Mouse (Mus musculus) midbrain, embryonic 14.5 days (tissue): ENCODE measurements at regions not wholly inside any gene's neighbourhood (a gene's known extent, or its start where the extent isn't known, plus 50 kb on each side); places are given as distances from the start of the nearest gene placed in this dataset.

ENCODE experiments used
- ATAC-seq: fragments of 200-750 bp; cut with Nextera tagmentation; 2 replicates; pipeline ENCODE4 v1.8.0; 2017; ENCODE audit warnings: moderate number of reproducible peaks, moderate library complexity; ENCODE audit not compliant: low FRiP score, low TSS enrichment
- DNase-seq: peaks from one replicate; pipeline ENCODE4 v3.0.0-alpha.2; 2015
- H3K27ac ChIP-seq: fragments of 300-500 bp; sonication (generic); replicated peaks from 2 replicates; pipeline ENCODE4 v1.5.1; 2014; ENCODE audit warnings: mild to moderate bottlenecking, low read depth, low read length, moderate library complexity
- H3K27me3 ChIP-seq: fragments of 300-500 bp; sonication (generic); 2 replicates; pipeline ENCODE4 v1.6.1; 2014; ENCODE audit warnings: low read length, control low read depth, mixed read lengths; ENCODE audit not compliant: control insufficient read depth, insufficient read depth
- H3K36me3 ChIP-seq: fragments of 300-500 bp; sonication (generic); 2 replicates; pipeline ENCODE4 v1.6.1; 2014; ENCODE audit warnings: low read length, control low read depth; ENCODE audit not compliant: control insufficient read depth, insufficient read depth
- H3K4me1 ChIP-seq: fragments of 300-500 bp; sonication (generic); 2 replicates; pipeline ENCODE4 v1.6.1; 2014; ENCODE audit warnings: mild to moderate bottlenecking, antibody characterized with exemption, low read length, control low read depth; ENCODE audit not compliant: control insufficient read depth, insufficient read depth
- H3K4me2 ChIP-seq: fragments of 300-500 bp; sonication (generic); 2 replicates; pipeline ENCODE4 v1.6.1; 2014; ENCODE audit warnings: mild to moderate bottlenecking, low read length, moderate library complexity
- H3K4me3 ChIP-seq: fragments of 300-500 bp; sonication (generic); replicated peaks from 2 replicates; pipeline ENCODE4 v1.5.1; 2014; ENCODE audit warnings: low read depth, low read length
- H3K9ac ChIP-seq: fragments of 300-500 bp; sonication (generic); replicated peaks from 2 replicates; pipeline ENCODE4 v1.6.1; 2014; ENCODE audit warnings: mild to moderate bottlenecking, low read length, moderate library complexity
- H3K9me3 ChIP-seq: fragments of 300-500 bp; sonication (generic); 2 replicates; pipeline ENCODE4 v1.6.1; 2016; ENCODE audit warnings: low read length, control low read depth, mixed read lengths; ENCODE audit not compliant: control insufficient read depth
- WGBS: fragments of 180-500 bp; shearing (Covaris S2); extraction: QIAGEN DNeasy Blood & Tissue Kit; methylation state at CpG from one replicate; pipeline ENCODE4 v1.1.7; 2014; 5-methylcytosine and 5-hydroxymethylcytosine counted together

DNA sequence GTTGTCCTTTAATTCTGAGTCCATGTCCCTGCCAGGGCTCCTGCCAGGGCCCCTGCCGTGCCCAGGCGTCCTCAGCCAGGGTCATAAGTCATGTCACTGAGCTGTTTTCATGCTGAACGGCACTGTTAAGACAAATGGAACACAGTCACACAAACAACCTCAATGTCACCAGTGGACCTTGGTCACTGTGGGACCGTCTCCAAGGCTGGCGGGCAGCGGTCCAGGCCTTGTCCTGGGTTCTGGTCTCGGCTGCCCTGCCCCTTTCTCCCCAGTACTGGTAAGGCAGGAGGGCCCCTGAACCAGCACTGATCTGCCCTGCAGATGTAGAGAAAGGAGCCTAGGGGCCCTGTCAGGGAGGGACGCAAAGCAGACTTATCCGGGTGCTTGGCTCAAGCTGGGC, 79.3 kb upstream of the Ptpn1 start:
- DNase-seq: no peak
- H3K27ac ChIP-seq: no peak overlapping the region
- no peak overlapping the region for H3K4me3 ChIP-seq
- H3K4me2 ChIP-seq: no peak overlapping the region
- no peaks in the 10 kb centered on the region for H3K9me3 ChIP-seq
- no peaks in the 10 kb centered on the region for H3K4me1 ChIP-seq
- no peak overlapping the region for H3K9ac ChIP-seq
- 85% methylated on average over 9 of the region's 9 CpGs for WGBS
- no peak for ATAC-seq
- H3K27me3 ChIP-seq: no peaks in the 10 kb centered on the region
- H3K36me3 ChIP-seq: no peaks in the 10 kb centered on the region

DNA sequence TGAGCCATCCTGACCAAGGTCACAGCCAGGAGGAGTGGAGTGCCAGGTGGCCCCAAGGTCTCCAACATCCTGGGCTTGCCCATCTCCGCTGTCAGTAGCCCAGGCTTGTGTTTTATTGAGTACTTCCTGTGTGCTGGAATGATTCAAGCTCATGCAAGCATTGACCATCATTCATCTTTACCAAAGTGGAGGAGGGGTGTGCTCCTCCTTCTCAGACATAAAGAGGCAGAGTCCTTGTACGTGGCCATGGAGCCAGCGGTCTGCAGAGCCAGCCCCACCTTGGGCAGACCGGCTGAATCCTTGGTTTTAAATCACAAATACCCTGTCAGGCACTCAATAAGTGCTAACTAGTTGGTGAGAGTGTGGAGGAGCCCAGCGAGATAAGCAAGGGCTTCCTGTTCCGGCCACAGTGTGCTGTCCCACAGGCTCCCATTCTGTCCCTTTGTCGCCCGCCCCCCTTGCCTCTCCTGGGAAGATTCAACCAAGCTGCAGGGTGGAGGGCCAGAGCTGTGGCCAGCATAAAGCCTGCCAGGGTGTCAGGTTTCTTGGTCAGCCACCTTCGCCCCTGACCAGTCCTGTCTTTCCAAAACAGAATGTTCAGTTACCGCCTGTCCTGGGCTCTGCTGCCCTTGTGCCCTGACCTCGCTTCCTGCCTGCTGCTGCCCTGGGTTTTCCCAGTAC, 80.5 kb upstream of the Ptpn1 start:
- H3K27ac ChIP-seq: no peak overlapping the region
- H3K9ac ChIP-seq: no peak overlapping the region
- H3K4me1 ChIP-seq: no peaks in the 10 kb centered on the region
- no peaks in the 10 kb centered on the region for H3K9me3 ChIP-seq
- ATAC-seq (no peak), DNase-seq (no peak)
- H3K4me3 ChIP-seq: no peak overlapping the region
- no peaks in the 10 kb centered on the region for H3K36me3 ChIP-seq
- H3K27me3 ChIP-seq: no peaks in the 10 kb centered on the region
- 30% methylated on average over 11 of the region's 11 CpGs for WGBS
- no peak overlapping the region for H3K4me2 ChIP-seq

DNA sequence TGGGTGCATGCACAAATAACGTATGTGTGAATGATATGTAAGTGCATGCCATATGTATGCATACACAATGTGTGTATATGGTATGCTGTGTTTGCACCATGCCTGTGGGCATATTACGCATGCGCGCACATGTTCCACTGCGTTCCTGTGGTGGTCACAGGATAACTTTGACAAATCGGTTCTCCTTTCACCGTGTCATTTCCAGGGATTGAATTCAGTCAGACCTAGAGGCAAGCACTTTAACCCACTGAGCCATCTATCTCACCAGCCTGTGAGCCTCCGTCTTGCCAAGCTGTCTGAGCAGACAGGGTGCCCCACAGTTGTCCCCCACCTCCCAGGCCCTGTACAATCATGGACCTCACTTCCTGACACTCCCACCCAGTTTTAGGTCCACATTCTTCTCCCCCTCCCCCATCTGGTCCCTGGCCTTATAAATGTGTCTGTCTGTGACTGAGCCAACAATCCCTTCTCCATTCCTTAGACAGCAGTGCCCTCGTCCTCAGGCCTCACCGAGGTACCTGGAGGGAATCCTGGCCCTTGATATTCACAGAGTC, 81.8 kb upstream of the Ptpn1 start:
- ATAC-seq (no peak), DNase-seq (no peak)
- WGBS: 85% methylated on average over 10 of the region's 10 CpGs
- no peak overlapping the region for H3K27ac ChIP-seq
- no peaks in the 10 kb centered on the region for H3K9me3 ChIP-seq
- no peaks in the 10 kb centered on the region for H3K4me1 ChIP-seq
- no peaks in the 10 kb centered on the region for H3K27me3 ChIP-seq
- H3K9ac ChIP-seq: no peak overlapping the region
- H3K4me3 ChIP-seq: no peak overlapping the region
- no peaks in the 10 kb centered on the region for H3K36me3 ChIP-seq
- no peak overlapping the region for H3K4me2 ChIP-seq

GRCm38 (mm10) chr2:167848468-167849440, 83.1 kb upstream of the Ptpn1 start:
- Histone ChIP-seq H3K36me3 (no peaks in the 10 kb centered on the region), H3K9me3 (no peaks in the 10 kb centered on the region), H3K4me2 (no peak overlapping the region), H3K27me3 (no peaks in the 10 kb centered on the region), H3K4me3 (no peak overlapping the region), H3K4me1 (no peaks in the 10 kb centered on the region), H3K27ac (no peak overlapping the region), H3K9ac (no peak overlapping the region)
- 78% methylated on average over 7 of the region's 7 CpGs for WGBS
- ATAC-seq (no peak), DNase-seq (no peak)

GRCm38 (mm10) chr2:167847281-167848077, 84.4 kb upstream of the Ptpn1 start:
- H3K9ac ChIP-seq: no peak overlapping the region
- no peak overlapping the region for H3K4me3 ChIP-seq
- no peaks in the 10 kb centered on the region for H3K9me3 ChIP-seq
- 77% methylated on average over 12 of the region's 12 CpGs for WGBS
- no peak for DNase-seq
- H3K36me3 ChIP-seq: no peaks in the 10 kb centered on the region
- no peaks in the 10 kb centered on the region for H3K27me3 ChIP-seq
- no peak overlapping the region for H3K4me2 ChIP-seq
- no peak overlapping the region for H3K27ac ChIP-seq
- H3K4me1 ChIP-seq: no peaks in the 10 kb centered on the region
- no peak for ATAC-seq

DNA sequence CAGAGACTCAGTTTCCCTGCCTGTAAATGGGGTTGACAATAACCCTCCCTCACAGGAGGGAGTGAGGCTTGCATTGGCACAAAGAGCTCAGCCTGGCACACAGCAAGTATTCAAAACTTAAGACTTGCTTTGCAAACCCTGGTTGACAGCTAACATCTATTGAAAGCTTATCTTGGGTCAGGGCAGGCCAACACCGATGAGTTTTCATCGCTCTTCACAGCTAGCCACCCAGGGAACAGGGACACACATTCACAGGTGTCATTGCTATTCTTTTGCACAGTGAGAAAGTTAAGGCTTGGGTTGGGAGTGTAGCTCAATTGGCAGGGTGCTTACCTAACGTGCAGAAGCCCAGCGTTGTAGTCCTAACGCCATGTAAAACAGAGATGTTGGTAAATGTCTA, 86.5 kb upstream of the Ptpn1 start:
- Histone ChIP-seq H3K27me3 (no peaks in the 10 kb centered on the region), H3K36me3 (no peaks in the 10 kb centered on the region), H3K4me2 (no peak overlapping the region), H3K4me3 (no peak overlapping the region), H3K27ac (no peak overlapping the region), H3K9me3 (no peaks in the 10 kb centered on the region), H3K9ac (no peak overlapping the region), H3K4me1 (no peaks in the 10 kb centered on the region)
- no peak for DNase-seq
- no peak for ATAC-seq
- WGBS: 88% methylated on average over 5 of the region's 5 CpGs

DNA sequence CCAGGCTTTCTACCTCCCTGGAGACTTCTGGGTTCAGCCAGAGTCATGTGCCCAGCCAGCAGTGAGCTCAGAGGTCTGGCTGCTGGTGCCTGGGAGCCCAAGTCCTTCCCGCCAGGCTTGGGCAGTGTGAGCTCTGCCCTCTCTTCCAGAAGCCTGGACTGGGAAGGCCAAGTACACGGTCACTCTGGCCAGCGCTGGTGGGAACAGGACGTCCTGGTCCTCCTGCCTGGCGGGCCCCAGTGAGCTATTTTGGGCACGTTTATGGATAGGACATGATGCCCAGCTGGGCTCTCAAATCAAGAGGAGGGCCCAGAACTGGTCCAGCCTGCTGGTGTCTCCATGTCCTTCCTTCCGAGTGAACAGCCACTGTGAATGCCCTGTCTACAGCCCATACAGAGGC, 87.3 kb upstream of the Ptpn1 start:
- DNase-seq: no peak
- H3K9ac ChIP-seq: no peak overlapping the region
- H3K27me3 ChIP-seq: no peaks in the 10 kb centered on the region
- no peaks in the 10 kb centered on the region for H3K9me3 ChIP-seq
- H3K27ac ChIP-seq: no peak overlapping the region
- ATAC-seq: no peak
- no peak overlapping the region for H3K4me3 ChIP-seq
- no peaks in the 10 kb centered on the region for H3K36me3 ChIP-seq
- WGBS: 86% methylated on average over 7 of the region's 7 CpGs
- no peaks in the 10 kb centered on the region for H3K4me1 ChIP-seq
- H3K4me2 ChIP-seq: no peak overlapping the region

- Histone ChIP-seq H3K4me2 (no peak overlapping the region), H3K9me3 (no peaks in the 10 kb centered on the region), H3K27me3 (no peaks in the 10 kb centered on the region), H3K9ac (no peak overlapping the region), H3K27ac (no peak overlapping the region), H3K4me3 (no peak overlapping the region), H3K36me3 (no peaks in the 10 kb centered on the region), H3K4me1 (no peaks in the 10 kb centered on the region)
- ATAC-seq: no peak
- 54% methylated on average over 5 of the region's 5 CpGs for WGBS
- DNase-seq: no peak
Measured at GRCm38 (mm10) chr2:167843921-167844320, 87.9 kb upstream of the Ptpn1 start.
